Mouse (Mus musculus): ENCODE results near the gene Arpc1a.

The Arpc1a gene

DNA sequence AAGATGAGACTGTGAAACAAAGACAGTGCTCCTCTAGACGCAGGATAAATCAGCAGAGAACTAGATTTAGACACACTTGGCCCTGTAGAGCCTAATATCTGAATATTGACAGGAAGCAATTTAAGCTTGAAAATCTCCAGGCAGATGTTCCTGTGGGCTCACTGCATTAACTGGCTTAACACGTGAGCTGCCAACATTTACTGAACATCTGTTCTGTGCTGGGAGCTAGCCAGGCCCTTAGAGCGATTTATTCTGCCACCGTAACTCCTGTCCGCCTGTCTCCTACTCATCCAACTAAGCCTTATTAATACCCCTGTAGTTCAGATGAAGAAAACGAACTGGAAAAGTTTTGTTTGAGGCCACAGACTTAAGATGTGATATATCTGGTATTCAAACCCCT is 55.2 kb downstream of the Arpc1a start:
- DNase-seq (ENCODE audit: extremely low read depth, low read depth, low spot score), result no peak

DNA sequence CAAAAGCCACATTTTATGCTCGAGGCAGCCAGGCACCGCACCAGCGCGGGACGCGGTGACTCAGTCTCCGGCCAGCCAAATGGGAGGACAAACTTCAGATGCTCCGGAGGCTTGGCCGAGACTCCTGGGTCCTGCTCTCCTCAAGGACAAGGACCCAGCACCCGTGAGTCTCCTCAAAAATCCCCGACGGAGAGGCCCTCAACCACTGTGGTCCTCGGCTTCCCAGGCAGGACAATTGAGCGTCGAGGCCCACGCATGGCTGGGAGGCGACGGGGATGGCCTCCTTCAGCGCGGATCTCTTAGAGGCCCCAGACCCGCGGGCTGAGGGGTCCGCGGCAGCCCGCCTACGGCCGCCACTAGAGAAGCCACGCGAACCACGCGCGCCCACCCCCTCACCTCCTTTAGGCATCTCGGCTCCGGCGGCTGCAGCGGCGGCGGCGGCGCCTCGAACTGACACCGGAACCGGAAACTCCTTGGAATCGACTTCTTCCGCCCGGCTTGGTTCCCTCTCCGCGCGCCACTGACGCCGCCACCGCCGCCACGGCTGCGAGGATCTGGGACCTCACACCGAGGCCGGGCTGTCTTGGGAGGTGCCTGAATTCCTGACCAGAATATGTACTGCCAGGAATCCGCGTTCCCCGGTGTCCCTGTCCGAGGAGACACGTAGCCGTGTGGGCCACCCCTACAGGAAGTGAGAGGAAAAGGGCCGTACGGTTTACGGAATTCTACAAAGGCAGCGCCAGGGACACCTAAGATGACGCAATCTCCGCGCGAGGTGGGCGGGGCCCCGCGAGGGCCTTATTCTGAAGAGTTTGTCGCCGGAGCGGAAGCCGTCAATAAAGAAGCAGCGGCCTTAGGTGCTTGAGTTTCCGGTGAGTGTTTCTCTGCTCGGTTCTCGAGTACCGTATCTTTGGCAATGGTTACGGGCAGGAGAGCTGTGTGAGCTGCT is 56.2 kb downstream of the Arpc1a start, which contains the start of the genes Pdap1 and Bud31:
Pdap1 (minus strand) TSS at position 668 of the 949 bp plus-strand sequence.
Bud31 (plus strand) TSS at position 792 of the 949 bp plus-strand sequence.
- no peak for DNase-seq (ENCODE audit: extremely low read depth, low read depth, low spot score)

DNA sequence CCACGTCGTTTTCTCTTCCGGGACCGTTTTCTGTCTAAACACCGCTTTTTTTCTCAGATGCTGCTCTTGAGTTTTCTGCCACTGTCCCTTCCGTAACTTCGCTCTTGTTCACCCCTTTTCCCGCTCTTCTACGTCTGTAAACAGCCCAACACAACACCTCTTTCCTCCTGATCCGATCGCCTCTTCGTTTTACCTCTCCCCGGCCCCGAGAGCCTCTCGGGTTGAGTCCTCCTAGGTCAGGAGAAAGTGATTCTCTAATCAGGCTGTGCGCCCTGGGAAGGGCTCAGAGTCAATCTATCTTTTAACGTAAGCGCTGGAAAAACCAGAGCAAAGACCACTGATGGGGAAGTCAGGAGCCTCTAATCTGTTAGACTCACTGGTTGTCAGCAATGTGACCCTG is 57.0 kb downstream of the Arpc1a start:
- DNase-seq (ENCODE audit: extremely low read depth, low read depth, low spot score), result no peak

DNA sequence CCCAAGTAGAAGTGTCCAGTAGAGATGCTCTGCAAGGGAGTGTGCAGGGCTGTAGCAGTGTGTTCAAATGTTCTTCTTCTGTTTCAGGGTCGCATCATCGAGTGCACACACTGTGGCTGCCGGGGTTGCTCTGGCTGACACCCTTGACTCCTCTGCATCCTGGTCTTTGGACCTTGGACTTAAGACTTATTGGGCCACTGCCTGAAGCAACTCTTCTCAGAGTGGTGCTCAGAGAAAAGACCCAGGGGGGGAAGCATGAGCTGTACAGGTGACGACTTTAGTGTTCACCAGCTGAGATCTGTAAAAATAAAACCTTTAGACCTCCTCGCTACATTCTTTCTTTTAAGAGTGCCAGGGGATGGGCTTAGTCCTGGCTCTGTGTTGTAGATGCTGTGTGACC is 64.1 kb downstream of the Arpc1a start:
- DNase-seq (ENCODE audit: extremely low read depth, low read depth, low spot score), result no peak

DNA sequence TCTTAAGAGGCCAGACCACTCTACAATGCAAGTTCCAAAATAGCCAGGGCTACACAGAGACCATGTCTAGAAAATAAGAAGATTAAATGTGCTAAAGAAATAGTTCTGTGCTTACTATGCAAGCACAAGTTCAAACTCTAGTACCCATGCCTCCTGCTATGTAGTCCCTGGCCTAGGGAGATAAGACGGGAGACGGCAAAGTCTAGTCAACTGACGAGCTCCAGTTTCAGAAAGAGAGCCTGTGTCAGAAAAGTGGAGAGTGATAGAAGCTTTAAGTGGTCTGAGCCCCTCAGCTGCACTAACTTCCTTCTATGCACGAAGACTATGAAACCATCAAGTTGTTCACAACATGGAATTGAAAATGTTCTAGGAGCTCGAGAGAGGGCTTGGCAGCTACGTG is 65.7 kb downstream of the Arpc1a start:
- no peak for DNase-seq (ENCODE audit: extremely low read depth, low read depth, low spot score)

DNA sequence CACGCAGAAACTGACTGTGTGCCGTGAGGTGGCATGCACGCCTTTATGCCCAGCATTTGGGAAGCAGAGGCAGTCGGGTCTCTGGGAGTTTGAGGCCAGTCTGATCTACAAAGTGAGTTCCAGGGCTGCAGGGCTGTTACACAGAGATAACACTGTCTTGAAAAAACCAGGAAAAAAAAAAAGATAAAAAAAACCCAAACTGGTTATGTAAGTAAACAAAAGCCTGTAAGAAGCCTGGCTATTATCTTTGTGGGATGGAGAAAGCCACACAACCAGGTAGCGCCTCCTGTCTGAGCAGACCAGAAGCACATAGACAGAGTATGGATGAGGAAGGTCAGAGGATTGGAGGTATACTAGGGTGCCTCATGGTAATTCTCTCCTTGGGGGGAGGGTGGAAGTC is 69.1 kb downstream of the Arpc1a start:
- DNase-seq (ENCODE audit: extremely low read depth, low read depth, low spot score), result no peak
